Mouse (Mus musculus): ENCODE results near the gene Hist2h2ab.
"Not testable (repeated sequence)": the region's sequence is repeated elsewhere in the genome, so short reads cannot be mapped to it uniquely, and the experiment has no call there.

DNA sequence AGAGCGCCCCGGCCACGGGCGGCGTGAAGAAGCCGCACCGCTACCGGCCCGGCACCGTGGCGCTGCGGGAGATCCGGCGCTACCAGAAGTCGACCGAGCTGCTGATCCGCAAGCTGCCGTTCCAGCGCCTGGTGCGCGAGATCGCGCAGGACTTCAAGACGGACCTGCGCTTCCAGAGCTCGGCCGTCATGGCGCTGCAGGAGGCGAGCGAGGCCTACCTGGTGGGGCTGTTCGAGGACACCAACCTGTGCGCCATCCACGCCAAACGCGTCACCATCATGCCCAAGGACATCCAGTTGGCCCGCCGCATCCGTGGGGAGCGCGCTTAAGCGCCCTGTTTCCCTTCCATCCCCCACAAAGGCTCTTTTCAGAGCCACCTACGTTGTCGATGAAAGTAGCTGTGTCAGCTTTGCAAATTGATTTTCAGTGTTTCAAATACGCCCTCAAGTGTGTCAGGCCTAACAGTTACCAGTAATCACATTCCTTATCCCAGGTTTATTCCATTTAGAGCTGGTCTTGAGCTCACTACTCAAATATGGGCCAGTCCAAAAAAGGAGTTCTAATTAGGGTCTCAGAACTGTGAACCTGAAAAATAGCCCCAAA, 49.2 kb downstream of the Hist2h2ab start:
- TF ChIP-seq CTCF (IDR thresholded peaks at IDR 0.05 in 2 of 3, conservative IDR thresholded peaks at IDR 0.05 in 1 of 3; ENCODE audit: control insufficient read depth in 1 of 3, insufficient read depth in 1 of 3, low read depth in 2 of 3, low read length in 3 of 3, poor library complexity in 1 of 3, severe bottlenecking in 1 of 3); HCFC1 (IDR thresholded peaks at IDR 0.05; ENCODE audit: low read depth, low read length); ZNF384 (IDR thresholded peaks at IDR 0.05; ENCODE audit: low read depth, low read length); SIN3A (IDR thresholded peaks at IDR 0.05; ENCODE audit: low read length): not testable (repeated sequence)

Data from MEL (cell line).